Mouse (Mus musculus) kidney, postnatal 4 days (tissue): ENCODE measurements around the gene Tsc22d3.
A peak's percentile ranks its signal among the peaks of the same experiment; 100 is the strongest.
"Not testable (repeated sequence)": the region's sequence is repeated elsewhere in the genome, so short reads cannot be mapped to it uniquely, and the experiment has no call there.

Experiments
- DNase-seq, 2 experiments: peaks; one replicate each; pipeline ENCODE4 v3.0.0; 2021; ENCODE audit warnings: mixed read lengths in 2 of 2

Gene Tsc22d3

DNA sequence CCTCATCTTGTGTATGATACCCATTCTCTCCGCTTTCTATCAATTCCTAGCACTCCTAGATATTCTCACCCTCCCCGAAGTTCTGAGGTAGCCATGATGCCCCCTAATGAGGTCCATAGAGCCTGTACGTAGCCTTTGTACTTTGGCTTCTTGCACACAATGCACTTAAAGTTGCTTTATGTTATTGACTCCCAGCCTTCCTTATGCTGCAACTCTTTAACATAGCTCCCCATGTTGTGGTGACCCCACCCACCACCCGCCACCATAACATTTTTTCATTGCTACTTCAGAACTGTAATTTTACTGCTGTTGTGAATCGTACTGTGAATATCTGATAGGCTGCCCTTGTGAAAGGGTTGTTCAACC lies 74.2 kb downstream of the Tsc22d3 start:
- DNase-seq: no peak

- DNase-seq: no peak
Observed at GRCm38 (mm10) chrX:140525604-140526252, 74.7 kb downstream of the Tsc22d3 start.

- DNase-seq: no peak
Observed at GRCm38 (mm10) chrX:140524231-140524630, 76.2 kb downstream of the Tsc22d3 start.

DNA sequence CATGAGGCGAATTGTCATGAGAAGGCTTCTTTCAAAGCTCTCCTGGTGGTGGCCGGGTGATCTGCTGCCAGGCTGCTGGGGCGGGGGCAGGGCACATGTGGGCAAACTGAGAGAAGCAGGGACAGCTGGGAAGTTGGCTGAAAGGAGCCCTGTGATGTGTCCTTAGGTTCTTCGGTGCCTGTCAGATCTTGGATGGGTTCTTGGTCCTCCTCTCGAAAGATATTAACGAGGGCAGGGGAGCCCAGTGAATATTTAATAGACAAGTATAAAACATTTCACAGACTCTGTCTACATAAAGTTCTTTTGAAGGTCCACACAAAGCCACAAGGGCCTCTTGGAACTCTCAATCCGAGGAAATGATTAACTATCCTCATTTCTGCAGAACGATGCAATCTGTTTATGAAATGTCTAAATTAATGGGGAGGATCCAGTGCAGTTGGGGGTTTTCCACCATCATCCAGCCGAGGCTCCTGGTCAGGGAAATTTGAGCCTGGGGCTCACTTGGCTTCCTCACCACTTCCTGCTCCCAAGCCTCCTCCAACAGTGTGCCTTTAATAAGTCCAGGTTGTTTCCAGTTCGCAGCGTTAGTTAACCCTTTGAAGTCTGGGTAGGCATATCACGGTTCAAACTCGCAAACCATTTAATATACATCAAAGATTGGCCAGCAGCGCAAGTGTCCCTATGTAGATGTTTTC lies 78.2 kb downstream of the Tsc22d3 start:
- peak; percentile 36 to 61 for DNase-seq

DNA sequence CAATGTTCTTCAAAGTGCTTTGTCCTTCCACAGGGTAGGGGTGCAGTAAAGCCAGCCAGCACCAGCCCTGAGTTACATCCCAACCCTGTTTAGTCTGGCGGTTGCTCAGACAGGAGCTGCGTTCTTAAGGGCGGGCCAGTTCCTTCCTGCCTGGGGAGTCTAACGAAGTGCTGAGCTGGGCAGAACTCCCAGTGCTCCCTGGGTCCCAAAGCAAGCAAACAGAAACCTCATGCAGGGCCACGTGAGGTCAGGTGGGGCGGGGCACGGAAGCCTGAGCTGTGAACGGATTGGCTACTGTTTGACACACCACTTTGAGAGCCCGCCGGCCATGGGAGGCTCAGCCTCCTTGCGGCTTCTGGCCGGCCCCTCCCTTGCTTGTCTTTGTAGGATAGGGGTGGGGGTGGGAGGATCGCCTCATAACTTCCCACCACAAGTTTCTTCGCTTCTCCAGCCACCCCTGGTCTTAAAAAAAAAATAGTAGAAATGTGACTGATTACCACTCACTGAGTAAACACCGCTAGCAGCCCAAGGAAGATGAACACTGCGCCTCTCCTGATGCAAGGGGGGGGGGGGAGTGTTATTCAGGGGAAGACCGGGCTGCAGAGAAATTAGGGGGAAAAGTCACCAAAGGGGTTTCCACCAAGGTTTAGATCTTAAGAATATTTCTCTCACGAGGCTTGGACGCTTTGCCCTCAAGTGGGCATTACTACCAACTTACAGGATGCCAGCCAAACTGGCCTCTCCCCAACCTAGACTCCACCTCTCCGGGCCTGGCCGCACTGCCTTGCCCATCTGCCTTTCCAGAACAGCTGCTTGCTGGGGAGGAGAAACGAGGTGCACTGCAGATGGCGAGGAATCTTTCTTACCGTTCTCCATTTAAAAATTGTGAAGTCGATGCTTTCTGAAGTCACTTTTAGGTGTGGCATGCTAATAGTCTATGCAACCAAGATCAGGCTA lies 80.0 kb downstream of the Tsc22d3 start:
- peak; percentile 90 to 94 for DNase-seq

GRCm38 (mm10) chrX:140518351-140518750 lies 82.1 kb downstream of the Tsc22d3 start:
- no peak for DNase-seq

DNA sequence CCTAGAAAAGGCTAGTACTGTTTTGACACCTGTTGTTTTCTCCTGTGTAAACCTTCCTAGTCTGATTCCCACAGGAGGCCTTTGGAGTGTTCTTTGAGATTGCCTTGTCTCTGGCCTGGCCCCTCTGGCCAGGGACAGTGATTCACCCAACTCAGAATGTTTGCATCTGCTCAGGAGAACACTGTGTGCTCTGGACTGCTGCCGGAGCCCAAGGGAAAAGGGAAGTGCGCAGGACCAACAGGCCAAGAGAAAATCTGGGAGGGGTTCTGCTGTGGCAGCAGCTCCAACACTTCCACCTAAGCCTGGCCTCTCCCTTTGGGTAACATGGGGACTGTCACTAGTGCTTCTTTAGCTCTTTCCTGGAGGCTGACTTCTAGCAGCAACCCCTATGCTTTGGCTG lies 87.1 kb downstream of the Tsc22d3 start:
- DNase-seq: no peak

- no peak for DNase-seq
Observed at GRCm38 (mm10) chrX:140511687-140512651, 88.5 kb downstream of the Tsc22d3 start.

GRCm38 (mm10) chrX:140510696-140511429 lies 89.6 kb downstream of the Tsc22d3 start:
- DNase-seq: peak; percentile 74 to 86

- peak in 1 of 2 experiments; percentile 34 for DNase-seq
Observed at GRCm38 (mm10) chrX:140509817-140510216, 90.6 kb downstream of the Tsc22d3 start.

- DNase-seq: not testable (repeated sequence)
Observed at GRCm38 (mm10) chrX:140508791-140509190, 91.7 kb downstream of the Tsc22d3 start.

GRCm38 (mm10) chrX:140507377-140507776 lies 93.1 kb downstream of the Tsc22d3 start:
- no peak for DNase-seq

DNA sequence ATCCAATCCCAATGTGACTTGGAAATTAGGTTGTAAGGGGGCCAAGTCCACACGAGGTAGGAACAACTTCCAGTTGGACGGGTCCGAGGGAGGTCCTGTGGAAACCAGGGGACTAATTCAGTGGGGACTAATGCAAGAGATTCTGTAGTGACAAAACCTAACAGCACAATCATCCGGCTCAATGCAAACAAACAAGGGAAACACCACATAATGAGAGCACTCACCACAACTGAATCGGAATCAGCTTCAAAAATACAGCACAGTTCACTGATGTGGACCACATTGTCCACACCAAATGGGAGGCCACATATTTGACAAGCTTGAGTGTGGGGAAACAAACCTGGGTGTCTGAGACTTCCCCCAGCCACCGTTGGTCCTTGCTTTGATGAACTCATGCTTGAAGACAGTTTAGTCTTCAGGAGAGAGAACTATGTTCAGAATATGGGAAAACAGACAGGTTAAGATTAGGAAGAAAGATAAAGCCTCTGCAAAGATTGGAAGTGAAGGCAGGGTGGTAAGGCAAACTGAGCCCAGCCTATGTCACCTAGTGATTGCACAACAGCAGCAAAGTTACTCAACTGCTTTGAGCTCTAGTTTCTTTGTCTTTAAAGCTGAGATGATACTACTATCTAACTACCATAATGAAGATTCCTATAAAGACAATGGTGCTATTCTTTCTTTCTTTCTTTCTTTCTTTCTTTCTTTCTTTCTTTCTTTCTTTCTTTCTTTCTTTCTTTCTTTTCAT lies 93.9 kb downstream of the Tsc22d3 start:
- no peak for DNase-seq

GRCm38 (mm10) chrX:140505497-140506238 lies 94.8 kb downstream of the Tsc22d3 start:
- DNase-seq: peak; percentile 13 to 38

DNA sequence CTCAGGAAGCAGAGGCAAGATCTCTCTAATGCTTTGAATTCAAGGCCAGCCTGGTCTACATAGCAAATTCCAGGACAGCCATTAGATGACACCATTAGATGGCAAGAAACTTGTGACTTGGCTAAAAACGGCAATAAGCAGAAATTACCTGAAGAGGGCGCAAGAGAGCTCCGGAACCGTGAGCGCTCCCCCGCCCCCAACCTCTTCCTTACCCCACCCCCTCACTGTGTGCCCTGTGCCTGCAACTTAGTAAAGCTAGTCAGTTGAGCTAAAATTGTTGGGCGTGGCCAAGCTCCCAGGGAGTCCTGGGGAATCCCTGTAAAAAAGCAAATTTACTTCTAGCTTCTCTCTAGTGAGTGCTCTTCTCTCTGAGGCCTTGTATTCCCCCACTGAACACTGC lies 96.6 kb downstream of the Tsc22d3 start:
- peak; percentile 67 to 77 for DNase-seq

- peak in 1 of 2 experiments; percentile 18 for DNase-seq
Observed at GRCm38 (mm10) chrX:140501401-140502301, 98.8 kb downstream of the Tsc22d3 start.

- no peak for DNase-seq
Observed at GRCm38 (mm10) chrX:140500306-140500705, 100.2 kb downstream of the Tsc22d3 start.

- not testable (repeated sequence) for DNase-seq
Observed at GRCm38 (mm10) chrX:140498431-140498830, 102.0 kb downstream of the Tsc22d3 start.

GRCm38 (mm10) chrX:140494170-140494569 lies 106.3 kb downstream of the Tsc22d3 start:
- no peak for DNase-seq
